Mouse (Mus musculus) MEL (cell line): ENCODE data around the gene Gsg1l.

ENCODE experiments used
- CTCF ChIP-seq, 3 experiments: IDR thresholded peaks in 2 of 3; conservative IDR thresholded peaks in 1 of 3; 2 replicates each; pipeline ENCODE4 v1.5.1; 2011 to 2012; ENCODE audit warnings: low read length in 3 of 3, low read depth in 2 of 3, mild to moderate bottlenecking in 2 of 3, improper control_type of control experiment in 1 of 3, inconsistent platforms in 1 of 3, mixed read lengths in 1 of 3, moderate library complexity in 1 of 3; ENCODE audit not compliant: control insufficient read depth in 1 of 3, insufficient read depth in 1 of 3, poor library complexity in 1 of 3, severe bottlenecking in 1 of 3
- EP300 ChIP-seq, 2 experiments: IDR thresholded peaks; 2 replicates each; pipeline ENCODE4 v1.6.1; 2011; ENCODE audit warnings: improper control_type of control experiment in 2 of 2, low read length in 2 of 2, low read depth in 1 of 2, mild to moderate bottlenecking in 1 of 2
- GATA1 ChIP-seq: IDR thresholded peaks from 2 replicates; pipeline ENCODE4 v1.6.1; 2011; ENCODE audit warnings: low read depth, low read length, improper control_type of control experiment
- MYB ChIP-seq: IDR thresholded peaks from 2 replicates; pipeline ENCODE4 v1.6.1; 2011; ENCODE audit warnings: mild to moderate bottlenecking, low read depth, low read length, improper control_type of control experiment
- NRF1 ChIP-seq: IDR thresholded peaks from 2 replicates; pipeline ENCODE4 v1.6.1; 2014; ENCODE audit warnings: low read depth, mild to moderate bottlenecking, inconsistent platforms, low read length, improper control_type of control experiment, moderate library complexity; ENCODE audit not compliant: poor library complexity, insufficient read depth, severe bottlenecking
- POLR2A ChIP-seq, 2 experiments: IDR thresholded peaks; 2 replicates each; pipeline ENCODE4 v1.6.1; 2011 to 2012; ENCODE audit warnings: low read length in 2 of 2, mild to moderate bottlenecking in 2 of 2, control low read depth in 1 of 2, improper control_type of control experiment in 1 of 2, low read depth in 1 of 2, moderate library complexity in 1 of 2; ENCODE audit not compliant: control insufficient read depth in 1 of 2, insufficient read depth in 1 of 2, poor library complexity in 1 of 2
- POLR2AphosphoS2 ChIP-seq: IDR thresholded peaks from 2 replicates; pipeline ENCODE4 v1.6.1; 2011; ENCODE audit warnings: low read length, improper control_type of control experiment

- TF ChIP-seq NRF1, result no peak
- no peak for TF ChIP-seq POLR2A (IDR thresholded peaks at IDR 0.05; ENCODE audit: control insufficient read depth in 1 of 2, insufficient read depth in 1 of 2, low read depth in 1 of 2, low read length in 2 of 2, poor library complexity in 1 of 2)
- no peak for TF ChIP-seq GATA1
- no peak for TF ChIP-seq CTCF (IDR thresholded peaks at IDR 0.05 in 2 of 3, conservative IDR thresholded peaks at IDR 0.05 in 1 of 3; ENCODE audit: control insufficient read depth in 1 of 3, insufficient read depth in 1 of 3, low read depth in 2 of 3, low read length in 3 of 3, poor library complexity in 1 of 3, severe bottlenecking in 1 of 3)
- no peak for TF ChIP-seq EP300 (IDR thresholded peaks at IDR 0.05; ENCODE audit: low read depth in 1 of 2, low read length in 2 of 2)
- TF ChIP-seq MYB, result no peak
- TF ChIP-seq POLR2AphosphoS2, result no peak
Measured at GRCm38 (mm10) chr7:125868570-125868969, 213.6 kb downstream of the Gsg1l start.
